Mouse (Mus musculus) spleen, postnatal 14 days (tissue): ENCODE data around the gene Gsap.
"Not testable (repeated sequence)": the region's sequence is repeated elsewhere in the genome, so short reads cannot be mapped to it uniquely, and the experiment has no call there.

ENCODE experiments used
- DNase-seq, 2 experiments: peaks; one replicate each; pipeline ENCODE4 v3.0.0; 2021 to 2022; ENCODE audit warnings: low spot score in 2 of 2

Gene Gsap

GRCm38 (mm10) chr5:21260746-21261145 lies 74.7 kb downstream of the Gsap start:
- no peak for DNase-seq

- no peak for DNase-seq
Measured at GRCm38 (mm10) chr5:21261202-21261844, 75.3 kb downstream of the Gsap start.

GRCm38 (mm10) chr5:21263202-21264055 lies 77.4 kb downstream of the Gsap start:
- DNase-seq, result no peak

- DNase-seq, result no peak
Measured at GRCm38 (mm10) chr5:21264352-21265021, 78.4 kb downstream of the Gsap start.

GRCm38 (mm10) chr5:21265049-21265448 lies 79.0 kb downstream of the Gsap start:
- DNase-seq, result peak; percentile 42 to 66

- no peak for DNase-seq
Measured at GRCm38 (mm10) chr5:21267090-21267489, 81.0 kb downstream of the Gsap start.

GRCm38 (mm10) chr5:21269446-21269845 lies 83.4 kb downstream of the Gsap start:
- no peak for DNase-seq

- no peak for DNase-seq
Measured at GRCm38 (mm10) chr5:21270756-21271155, 84.7 kb downstream of the Gsap start.

GRCm38 (mm10) chr5:21271386-21272354 lies 85.6 kb downstream of the Gsap start:
- no peak for DNase-seq

- not testable (repeated sequence) for DNase-seq
Measured at GRCm38 (mm10) chr5:21277685-21278084, 91.6 kb downstream of the Gsap start.

- DNase-seq, result no peak
Measured at GRCm38 (mm10) chr5:21283356-21284062, 97.5 kb downstream of the Gsap start.

GRCm38 (mm10) chr5:21288658-21289435 lies 102.8 kb downstream of the Gsap start:
- no peak for DNase-seq

- no peak for DNase-seq
Measured at GRCm38 (mm10) chr5:21290594-21290993, 104.5 kb downstream of the Gsap start.

GRCm38 (mm10) chr5:21295683-21296082 lies 109.6 kb downstream of the Gsap start:
- DNase-seq, result no peak

GRCm38 (mm10) chr5:21299076-21299755 lies 113.2 kb downstream of the Gsap start:
- DNase-seq, result no peak

- no peak for DNase-seq
Measured at GRCm38 (mm10) chr5:21300058-21300457, 114.0 kb downstream of the Gsap start.

- DNase-seq, result no peak
Measured at GRCm38 (mm10) chr5:21301011-21301410, 115.0 kb downstream of the Gsap start.

GRCm38 (mm10) chr5:21307165-21307564 lies 121.1 kb downstream of the Gsap start:
- DNase-seq, result no peak

GRCm38 (mm10) chr5:21314696-21315095 lies 128.6 kb downstream of the Gsap start:
- DNase-seq, result no peak
